Mouse (Mus musculus) liver, adult 2 months (tissue): ENCODE results near the gene Nipsnap3b. TPM values are rescaled to one million over a fixed set of nuclear protein-coding genes. Genes with fewer than 3 reads are reported as not detected.
A peak's percentile ranks its signal among the peaks of the same experiment; 100 is the strongest.

Source experiments
- DNase-seq: peaks from one replicate; pipeline ENCODE4 v3.0.0-alpha.2; 2011; ENCODE audit warnings: low read depth, low spot score; ENCODE audit errors: extremely low read depth
- H3K27ac ChIP-seq: fragments of 200-500 bp; replicated peaks from 2 replicates; pipeline ENCODE4 v1.5.1; 2012; ENCODE audit warnings: low read depth, mild to moderate bottlenecking, control low read depth, inconsistent platforms, low read length; ENCODE audit not compliant: insufficient read depth
- H3K27me3 ChIP-seq: fragments of 200-500 bp; 2 replicates; pipeline ENCODE4 v1.6.1; 2012; ENCODE audit warnings: mild to moderate bottlenecking, moderate library complexity, low read length, inconsistent platforms; ENCODE audit not compliant: control insufficient read depth, insufficient read depth
- H3K36me3 ChIP-seq: fragments of 200-500 bp; 2 replicates; pipeline ENCODE4 v1.6.1; 2012; ENCODE audit warnings: low read length, inconsistent platforms; ENCODE audit not compliant: control insufficient read depth, insufficient read depth
- H3K4me1 ChIP-seq: fragments of 200-500 bp; 2 replicates; pipeline ENCODE4 v1.6.1; 2011; ENCODE audit warnings: low read length; ENCODE audit not compliant: control insufficient read depth, insufficient read depth
- H3K4me3 ChIP-seq: fragments of 200-500 bp; 2 replicates; pipeline ENCODE4 v1.5.1; 2011; ENCODE audit warnings: low read depth, mild to moderate bottlenecking, control low read depth, low read length, moderate library complexity; ENCODE audit not compliant: insufficient read depth
- H3K79me2 ChIP-seq: fragments of 200-500 bp; 2 replicates; pipeline ENCODE4 v1.6.1; 2012; ENCODE audit warnings: inconsistent platforms, mild to moderate bottlenecking, low read length, moderate library complexity; ENCODE audit not compliant: control insufficient read depth, insufficient read depth
- H3K9ac ChIP-seq: fragments of 200-500 bp; 2 replicates; pipeline ENCODE4 v1.6.1; 2012; ENCODE audit warnings: low read depth, mild to moderate bottlenecking, control low read depth, inconsistent platforms, low read length
- CTCF ChIP-seq: fragments of 200-500 bp; IDR thresholded peaks from 2 replicates; pipeline ENCODE4 v1.5.1; 2011; ENCODE audit warnings: low read depth, low read length, control low read depth
- POLR2A ChIP-seq: fragments of 200-500 bp; IDR thresholded peaks from 2 replicates; pipeline ENCODE4 v1.6.1; 2011; ENCODE audit warnings: low read length, control low read depth; ENCODE audit not compliant: insufficient read depth; ENCODE audit errors: extremely low read depth
- WGBS: fragments of 180-500 bp; shearing (Covaris S2); methylation state at CpG from one replicate; pipeline ENCODE4 v1.1.7; 2018; 5-methylcytosine and 5-hydroxymethylcytosine counted together
- polyA plus RNA-seq: library from polyadenylated mRNA; depleted of rRNA; stranded (reverse); fragments of >200 nt; gene quantifications from 2 replicates; pipeline ENCODE4 v1.2.3, GENCODE M21; 2012
- total RNA-seq: library from RNA; depleted of rRNA; stranded (reverse); fragments of >200 nt; gene quantifications from 2 replicates; pipeline ENCODE4 v1.2.3, GENCODE M21; 2014

The Nipsnap3b gene
- total and polyA plus RNA-seq, 2 experiments: 89.7 to 91.3 TPM

GRCm38 (mm10) chr4:53000154-53000553 is 11.5 kb upstream of the Nipsnap3b start:
- H3K36me3 ChIP-seq: no peaks in the 10 kb centered on the region
- no peak overlapping the region for H3K9ac ChIP-seq
- no peak for TF ChIP-seq CTCF
- no peak for TF ChIP-seq POLR2A
- WGBS: 84% methylated on average over 8 of the region's 8 CpGs
- DNase-seq: no peak
- H3K27ac ChIP-seq: no peak overlapping the region
- H3K27me3 ChIP-seq: no peaks in the 10 kb centered on the region
- no peak overlapping the region for H3K4me3 ChIP-seq
- H3K4me1 ChIP-seq: no peaks in the 10 kb centered on the region
- no peaks in the 10 kb centered on the region for H3K79me2 ChIP-seq

DNA sequence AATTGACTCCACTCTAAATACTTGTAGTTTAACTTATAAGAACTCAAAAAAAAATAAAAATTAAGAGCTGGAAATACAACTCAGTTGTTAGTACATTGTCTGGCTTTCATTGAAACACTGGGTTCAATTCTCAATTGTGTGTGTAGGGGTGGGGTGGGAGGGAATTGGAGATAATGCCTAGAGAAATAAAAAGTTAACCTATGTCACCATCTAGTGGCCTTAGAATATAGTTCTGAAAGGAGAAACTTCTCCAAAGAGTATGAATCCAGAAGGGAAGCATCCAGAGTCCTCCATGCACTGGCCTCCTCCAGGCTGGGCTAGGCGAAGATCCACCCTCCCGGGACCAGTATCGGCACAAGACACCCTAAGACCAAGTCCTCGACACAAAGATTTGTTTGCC is 2.5 kb upstream of the Nipsnap3b start:
- H3K36me3 ChIP-seq: no peaks in the 10 kb centered on the region
- H3K79me2 ChIP-seq: no peaks in the 10 kb centered on the region; the same call in 1 of the 2 replicates
- no peaks in the 10 kb centered on the region for H3K27me3 ChIP-seq
- H3K27ac ChIP-seq: peak overlapping the region; percentile 56
- no peak overlapping the region for H3K9ac ChIP-seq
- 38% methylated on average over 4 of the region's 4 CpGs for WGBS
- peak; percentile 35 for DNase-seq
- H3K4me1 ChIP-seq: peaks cover 11% of the 10 kb centered on the region
- H3K4me3 ChIP-seq: no peak overlapping the region
- TF ChIP-seq POLR2A (no peak), CTCF (no peak)

DNA sequence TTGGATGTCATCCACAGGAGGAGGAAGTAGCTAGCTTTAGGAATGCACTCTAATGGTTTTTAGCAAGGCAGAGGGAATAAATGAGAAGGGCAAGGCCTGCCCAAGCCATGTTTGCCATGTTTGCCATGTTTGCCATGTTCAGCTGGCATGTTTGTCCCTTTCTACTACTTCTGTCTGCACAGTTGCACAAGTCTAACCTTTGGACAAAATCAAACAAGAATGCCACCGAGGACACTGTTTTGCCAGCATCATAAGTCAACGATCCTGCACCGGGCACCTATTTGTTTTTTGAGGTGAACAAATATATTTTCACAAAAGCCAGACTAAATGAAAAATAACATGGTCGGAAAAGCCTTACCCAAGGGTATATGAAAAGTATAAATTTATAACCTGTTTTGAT is 1.8 kb upstream of the Nipsnap3b start:
- peak; percentile 98 for DNase-seq
- Histone ChIP-seq H3K27ac (peak overlapping the region; percentile 56), H3K79me2 (no peaks in the 10 kb centered on the region; the same call in 1 of the 2 replicates), H3K4me3 (no peak overlapping the region), H3K36me3 (peaks cover 3% of the 10 kb centered on the region), H3K9ac (no peak overlapping the region), H3K4me1 (peaks cover 11% of the 10 kb centered on the region), H3K27me3 (no peaks in the 10 kb centered on the region)
- 25% methylated on average over 4 of the region's 4 CpGs for WGBS
- TF ChIP-seq CTCF (no peak), POLR2A (no peak)

DNA sequence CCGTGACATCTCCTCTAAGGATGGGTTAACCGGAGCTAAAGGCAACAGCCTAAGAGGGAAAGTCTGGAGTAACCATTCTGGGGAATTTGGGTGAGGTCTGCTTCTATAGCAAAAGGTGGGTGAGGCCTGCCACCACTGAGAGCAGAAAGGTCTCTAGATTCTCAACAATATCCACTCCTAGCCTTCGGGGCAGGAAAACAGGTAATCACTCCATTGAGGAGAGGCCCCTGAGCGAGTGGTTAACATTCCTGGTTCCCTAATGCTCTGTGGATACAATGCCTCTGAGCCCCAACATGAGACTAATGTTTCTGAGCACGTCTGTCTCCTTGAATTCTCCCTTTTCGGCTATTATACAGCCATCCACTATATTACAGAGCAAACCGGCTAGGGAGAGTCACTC is 2.7 kb downstream of the Nipsnap3b start:
- no peaks in the 10 kb centered on the region; the same call in 1 of the 2 replicates for H3K79me2 ChIP-seq
- no peak overlapping the region for H3K4me3 ChIP-seq
- H3K27ac ChIP-seq: no peak overlapping the region
- no peak for TF ChIP-seq POLR2A
- no peak for TF ChIP-seq CTCF
- peaks cover 25% of the 10 kb centered on the region for H3K36me3 ChIP-seq
- no peaks in the 10 kb centered on the region for H3K27me3 ChIP-seq
- peaks cover 13% of the 10 kb centered on the region for H3K4me1 ChIP-seq
- no peak for DNase-seq
- 96% methylated on average over 7 of the region's 7 CpGs for WGBS
- H3K9ac ChIP-seq: no peak overlapping the region

DNA sequence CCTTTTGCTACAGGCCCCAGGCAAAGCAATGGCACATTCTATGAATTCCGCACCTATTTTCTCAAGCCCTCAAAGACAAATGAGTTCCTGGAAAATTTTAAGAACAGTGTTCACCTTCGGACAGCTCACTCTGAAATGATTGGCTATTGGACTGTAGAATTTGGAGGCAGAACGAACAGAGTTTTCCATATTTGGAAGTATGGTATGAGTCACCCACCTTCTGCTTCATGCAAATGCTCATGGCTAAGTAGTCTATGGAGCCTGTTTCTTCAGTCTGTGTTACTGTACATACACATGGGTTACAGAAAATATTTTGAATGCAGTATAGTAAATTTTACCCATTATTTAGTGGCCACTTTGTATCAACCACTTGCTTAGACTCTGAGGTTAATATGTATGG is 3.3 kb downstream of the Nipsnap3b start:
- H3K9ac ChIP-seq: no peak overlapping the region
- no peak for DNase-seq
- no peak for TF ChIP-seq POLR2A
- TF ChIP-seq CTCF: no peak
- H3K79me2 ChIP-seq: no peaks in the 10 kb centered on the region; the same call in 1 of the 2 replicates
- H3K4me1 ChIP-seq: peaks cover 9% of the 10 kb centered on the region
- 98% methylated on average over 3 of the region's 3 CpGs for WGBS
- H3K27me3 ChIP-seq: no peaks in the 10 kb centered on the region
- peaks cover 25% of the 10 kb centered on the region for H3K36me3 ChIP-seq
- no peak overlapping the region for H3K4me3 ChIP-seq
- H3K27ac ChIP-seq: no peak overlapping the region

DNA sequence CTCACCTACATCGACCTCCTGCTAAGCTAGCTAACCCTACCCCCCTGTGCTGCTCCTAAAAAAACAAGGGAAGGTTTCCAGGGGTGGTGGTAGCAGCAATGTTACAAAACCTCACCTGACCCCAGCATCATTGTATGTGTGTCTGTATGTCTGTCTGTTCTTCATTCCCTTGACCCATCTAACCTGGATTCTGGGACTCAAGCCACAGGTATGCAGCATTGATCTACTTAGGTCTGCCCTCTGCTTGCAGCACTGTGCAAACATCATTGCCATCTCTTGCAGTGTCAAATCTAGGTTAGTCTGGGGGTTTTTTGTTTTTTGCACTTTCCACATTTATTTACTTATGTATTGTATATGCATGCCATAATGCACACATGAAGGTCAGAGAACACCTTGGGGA is 6.7 kb downstream of the Nipsnap3b start:
- no peaks in the 10 kb centered on the region for H3K79me2 ChIP-seq
- peak overlapping the region; percentile 39 for H3K27ac ChIP-seq
- peaks cover 36% of the 10 kb centered on the region for H3K36me3 ChIP-seq
- peak; percentile 86 for DNase-seq
- H3K4me1 ChIP-seq: peaks cover 8% of the 10 kb centered on the region
- WGBS: 26% methylated on average over 1 of the region's 1 CpGs
- TF ChIP-seq CTCF (no peak), POLR2A (no peak)
- no peaks in the 10 kb centered on the region for H3K27me3 ChIP-seq
- H3K9ac ChIP-seq: no peak overlapping the region
- H3K4me3 ChIP-seq: no peak overlapping the region
